Mouse (Mus musculus): ENCODE measurements at regions not wholly inside any gene's neighbourhood (a gene's known extent, or its start where the extent isn't known, plus 50 kb on each side); places are given as distances from the start of the nearest gene placed in this dataset.

DNA sequence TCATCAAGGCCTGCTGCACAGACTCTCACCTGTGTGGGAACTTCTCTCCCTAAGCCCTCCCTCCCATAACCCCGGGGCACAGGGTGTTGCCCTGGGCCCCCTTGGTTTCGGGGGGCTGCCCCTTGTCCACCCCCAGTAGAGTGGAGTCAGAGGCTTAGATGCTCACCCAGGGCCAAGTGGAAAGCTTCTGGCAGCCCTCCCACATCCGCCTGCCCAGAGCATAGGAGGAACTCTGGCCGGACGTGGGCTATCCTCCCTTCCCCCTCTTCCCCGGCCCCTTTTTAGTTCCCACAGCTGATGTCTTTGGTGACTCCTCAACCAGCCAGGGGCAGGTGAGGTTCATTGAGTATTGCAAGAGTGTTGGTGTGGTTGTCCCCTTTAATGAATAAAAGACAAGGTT lies 125.3 kb upstream of the Rnaseh2b start (continued):
- TF ChIP-seq POLR2A (IDR thresholded peaks at IDR 0.05; ENCODE audit: control insufficient read depth in 1 of 2, insufficient read depth in 1 of 2, low read depth in 1 of 2, low read length in 2 of 2, poor library complexity in 1 of 2) (no peak), CTCF (IDR thresholded peaks at IDR 0.05 in 2 of 3, conservative IDR thresholded peaks at IDR 0.05 in 1 of 3; ENCODE audit: control insufficient read depth in 1 of 3, insufficient read depth in 1 of 3, low read depth in 2 of 3, low read length in 3 of 3, poor library complexity in 1 of 3, severe bottlenecking in 1 of 3) (no peak), CHD1 (IDR thresholded peaks at IDR 0.05; ENCODE audit: low read depth, low read length) (no peak)

GRCm38 (mm10) chr14:62168711-62169110 lies 123.7 kb upstream of the Rnaseh2b start:
- no peak for TF ChIP-seq RCOR1 (IDR thresholded peaks at IDR 0.05; ENCODE audit: low read depth, low read length)
- TF ChIP-seq MXI1 (IDR thresholded peaks at IDR 0.05; ENCODE audit: low read depth, low read length), result peak; percentile 50
- TF ChIP-seq ZMIZ1 (IDR thresholded peaks at IDR 0.05; ENCODE audit: low read depth, low read length), result no peak
- TF ChIP-seq CHD2 (IDR thresholded peaks at IDR 0.05; ENCODE audit: low read length), result no peak
- TF ChIP-seq GABPA (IDR thresholded peaks at IDR 0.05; ENCODE audit: low read depth, low read length), result no peak
- no peak for TF ChIP-seq UBTF (IDR thresholded peaks at IDR 0.05; ENCODE audit: borderline replicate concordance, insufficient read depth, low read depth, low read length)
- TF ChIP-seq MAZ (IDR thresholded peaks at IDR 0.05; ENCODE audit: low read depth, low read length), result no peak
- no peak for TF ChIP-seq SMC3 (IDR thresholded peaks at IDR 0.05; ENCODE audit: low read depth, low read length)
- no peak for TF ChIP-seq BHLHE40 (IDR thresholded peaks at IDR 0.05; ENCODE audit: borderline replicate concordance, low read depth, low read length)
- no peak for TF ChIP-seq POLR2AphosphoS5 (IDR thresholded peaks at IDR 0.05; ENCODE audit: borderline replicate concordance, low read depth, low read length)
- TF ChIP-seq MAFK (IDR thresholded peaks at IDR 0.05; ENCODE audit: borderline replicate concordance, low read depth, low read length), result no peak
- TF ChIP-seq TBP (IDR thresholded peaks at IDR 0.05; ENCODE audit: low read depth, low read length), result no peak
- 0 out of 2 replicates have a peak, but pooled peaks have one; percentile 25 for TF ChIP-seq SIN3A (IDR thresholded peaks at IDR 0.05; ENCODE audit: low read length)
- no peak for TF ChIP-seq NELFE (IDR thresholded peaks at IDR 0.05; ENCODE audit: low read depth, low read length)
- no peak for TF ChIP-seq ZNF384 (IDR thresholded peaks at IDR 0.05; ENCODE audit: low read depth, low read length)
- no peak for TF ChIP-seq HCFC1 (IDR thresholded peaks at IDR 0.05; ENCODE audit: low read depth, low read length)
- no peak for TF ChIP-seq TCF12 (IDR thresholded peaks at IDR 0.05; ENCODE audit: low read depth, low read length)
- no peak for TF ChIP-seq E2F4 (IDR thresholded peaks at IDR 0.05; ENCODE audit: borderline replicate concordance, low read depth, low read length)
- no peak for TF ChIP-seq RAD21 (IDR thresholded peaks at IDR 0.05; ENCODE audit: low read depth, low read length)
- no peak for TF ChIP-seq ELF1 (IDR thresholded peaks at IDR 0.05; ENCODE audit: low read depth, low read length)
- no peak for TF ChIP-seq CHD1 (IDR thresholded peaks at IDR 0.05; ENCODE audit: low read depth, low read length)
- TF ChIP-seq ZC3H11A (IDR thresholded peaks at IDR 0.05; ENCODE audit: low read depth, low read length), result no peak
- no peak for TF ChIP-seq POLR2AphosphoS2 (IDR thresholded peaks at IDR 0.05; ENCODE audit: low read length)
- TF ChIP-seq MYB (IDR thresholded peaks at IDR 0.05; ENCODE audit: low read depth, low read length), result no peak
- TF ChIP-seq MAX (IDR thresholded peaks at IDR 0.05; ENCODE audit: low read length), result peak; percentile 73; the same call in 1 of the 2 replicates
- no peak for TF ChIP-seq JUND (IDR thresholded peaks at IDR 0.05; ENCODE audit: low read depth, low read length)
- peak; percentile 79 for TF ChIP-seq USF1 (IDR thresholded peaks at IDR 0.05; ENCODE audit: low read depth, low read length)
- no peaks in the 10 kb centered on the region for H3K36me3 ChIP-seq (ENCODE audit: control insufficient read depth in 1 of 2, insufficient read depth in 2 of 2, low read length in 2 of 2)
- H3K9ac ChIP-seq (ENCODE audit: control insufficient read depth, low read depth, low read length, poor library complexity, severe bottlenecking), result no peak overlapping the region
- DNase-seq (ENCODE audit: low read depth, low spot score), result no peak
- H3K4me3 ChIP-seq (ENCODE audit: control insufficient read depth in 1 of 2, insufficient read depth in 1 of 2, low read depth in 2 of 2, low read length in 2 of 2), result no peak overlapping the region
- no peaks in the 10 kb centered on the region for H3K27me3 ChIP-seq (ENCODE audit: control insufficient read depth in 1 of 2, insufficient read depth in 2 of 2, low read length in 2 of 2)
- peaks cover 0 to 27% of the 10 kb centered on the region in 2 experiments; a peak in 1 of 4 replicates for H3K4me1 ChIP-seq (ENCODE audit: control insufficient read depth in 1 of 2, insufficient read depth in 2 of 2, low read length in 2 of 2)
- H3K9me3 ChIP-seq (replicated peaks; ENCODE audit: insufficient read depth, low read length), result no peaks in the 10 kb centered on the region
- H3K79me2 ChIP-seq (ENCODE audit: control insufficient read depth, insufficient read depth, low read length, poor library complexity), result no peaks in the 10 kb centered on the region
- H3K27ac ChIP-seq (ENCODE audit: control insufficient read depth, low read depth, low read length), result no peak overlapping the region

All from MEL (cell line).